19 mouse cellular contexts compared by ENCODE assay signal in genomic region chr5:112120766-112121165, GRCm38 (mm10).
DNase-seq lines count a peak whose midpoint lies in the region; ATAC-seq and TF ChIP-seq lines count a peak whose summit lies in the region.
"Had no signal": no experiment of that assay in that cellular context is flagged by ENCODE, and none has a peak within 500 bp of the region (broad histone marks: within the 10 kb centered on the region; RNA-seq: fewer than 3 reads in every experiment).

No protein-coding gene starts in this region.

- H3K27me3 ChIP-seq in kidney, embryonic 15.5 days: peaks cover 16% of the 10 kb centered on the region
- H3K27me3 ChIP-seq in midbrain, embryonic 16.5 days (ENCODE audit: control insufficient read depth, insufficient read depth, low read depth, low read length): no peaks in the 10 kb centered on the region
- H3K27me3 ChIP-seq in midbrain, postnatal 0 days (ENCODE audit: insufficient read depth, low read length): no peaks in the 10 kb centered on the region
- H3K27me3 ChIP-seq in splenic B cell, adult 2 months (ENCODE audit: control insufficient read depth, insufficient read depth, low read length, poor library complexity, severe bottlenecking): no peaks in the 10 kb centered on the region
- H3K27me3 ChIP-seq in thymus, adult 2 months (ENCODE audit: control insufficient read depth, insufficient read depth, low read length): no peaks in the 10 kb centered on the region

- WGBS in kidney, embryonic 15.5 days: 71% methylated on average over 6 of the region's 6 CpGs
- 67% methylated on average over 6 of the region's 6 CpGs for WGBS in midbrain, embryonic 16.5 days
- WGBS in midbrain, postnatal 0 days: 65% methylated on average over 6 of the region's 6 CpGs
- 79% methylated on average over 6 of the region's 6 CpGs for whole genome bisulfite sequencing in thymus, adult 2 months

- no peak overlapping the region for H3K27ac ChIP-seq in kidney, embryonic 15.5 days
- H3K27ac ChIP-seq in midbrain, embryonic 16.5 days (ENCODE audit: low read length): peak overlapping the region; percentile 7; the same call in 1 of the 2 replicates
- H3K27ac ChIP-seq in midbrain, postnatal 0 days (ENCODE audit: low read depth, low read length): no peak overlapping the region
- no peak overlapping the region for H3K27ac ChIP-seq in ES-E14 (ENCODE audit: insufficient read depth, low read depth, low read length, poor library complexity, severe bottlenecking)
- no peak overlapping the region for H3K27ac ChIP-seq in thymus, adult 2 months (ENCODE audit: control insufficient read depth, insufficient read depth, low read length)
- H3K27ac ChIP-seq: embryonic facial prominence, embryonic 13.5 days; forebrain, embryonic 12.5 days; heart, adult 2 months; heart, embryonic 15.5 days had no signal

- no peak for TF ChIP-seq POLR2A in thymus, adult 2 months (IDR thresholded peaks at IDR 0.05; ENCODE audit: control insufficient read depth, extremely low read depth, insufficient read depth, low read length, poor library complexity)

- H3K4me2 ChIP-seq in kidney, embryonic 15.5 days: no peak overlapping the region
- H3K4me2 ChIP-seq in midbrain, embryonic 16.5 days (ENCODE audit: low read length): no peak overlapping the region
- H3K4me2 ChIP-seq in midbrain, postnatal 0 days (ENCODE audit: low read depth, low read length, poor library complexity, severe bottlenecking): no peak overlapping the region
- H3K4me2 ChIP-seq: embryonic facial prominence, embryonic 13.5 days; forebrain, embryonic 12.5 days; heart, embryonic 11.5 days; heart, embryonic 15.5 days had no signal

- H3K36me3 ChIP-seq in kidney, embryonic 15.5 days: no peaks in the 10 kb centered on the region
- no peaks in the 10 kb centered on the region for H3K36me3 ChIP-seq in midbrain, embryonic 16.5 days (ENCODE audit: control insufficient read depth, insufficient read depth, low read length)
- H3K36me3 ChIP-seq in midbrain, postnatal 0 days (ENCODE audit: insufficient read depth, low read length): no peaks in the 10 kb centered on the region
- no peaks in the 10 kb centered on the region for H3K36me3 ChIP-seq in ES-E14 (ENCODE audit: control insufficient read depth, insufficient read depth, low read length, poor library complexity, severe bottlenecking)
- H3K36me3 ChIP-seq in splenic B cell, adult 2 months (ENCODE audit: control insufficient read depth, insufficient read depth, low read length, poor library complexity, severe bottlenecking): no peaks in the 10 kb centered on the region
- H3K36me3 ChIP-seq in thymus, adult 2 months (ENCODE audit: control insufficient read depth, insufficient read depth, low read length): no peaks in the 10 kb centered on the region
- H3K36me3 ChIP-seq: embryonic facial prominence, embryonic 13.5 days; forebrain, embryonic 12.5 days; heart, embryonic 15.5 days had no signal

- no peak for TF ChIP-seq CTCF in midbrain, postnatal 0 days (IDR thresholded peaks at IDR 0.05)
- TF ChIP-seq CTCF in thymus, adult 2 months (IDR thresholded peaks at IDR 0.05; ENCODE audit: borderline replicate concordance, control insufficient read depth, extremely low read depth, insufficient read depth, low read length, poor library complexity): no peak

- H3K9me3 ChIP-seq in kidney, embryonic 15.5 days (replicated peaks): no peaks in the 10 kb centered on the region
- H3K9me3 ChIP-seq in midbrain, embryonic 16.5 days (replicated peaks; ENCODE audit: control insufficient read depth, low read length, poor library complexity, severe bottlenecking): no peaks in the 10 kb centered on the region
- H3K9me3 ChIP-seq in midbrain, postnatal 0 days (ENCODE audit: low read length): no peaks in the 10 kb centered on the region
- no peaks in the 10 kb centered on the region for H3K9me3 ChIP-seq in ES-E14 (ENCODE audit: control insufficient read depth, insufficient read depth, low read depth, low read length)
- H3K9me3 ChIP-seq: embryonic facial prominence, embryonic 13.5 days; forebrain, embryonic 12.5 days; heart, embryonic 15.5 days had no signal

- no peak overlapping the region for H3K9ac ChIP-seq in kidney, embryonic 15.5 days
- H3K9ac ChIP-seq in midbrain, embryonic 16.5 days (ENCODE audit: low read depth, low read length): no peak overlapping the region
- no peak overlapping the region for H3K9ac ChIP-seq in midbrain, postnatal 0 days (replicated peaks; ENCODE audit: low read length, poor library complexity, severe bottlenecking)
- no peak overlapping the region for H3K9ac ChIP-seq in ES-E14 (ENCODE audit: insufficient read depth, low read depth, low read length, poor library complexity, severe bottlenecking)
- H3K9ac ChIP-seq: embryonic facial prominence, embryonic 13.5 days; forebrain, embryonic 12.5 days; heart, embryonic 15.5 days had no signal

- in situ Hi-C loops in ES-E14 (cut with MboI; ENCODE audit: low sequenced_read_pairs in 2 of 2, unreplicated experiment in 2 of 2): no loop called here

- ATAC-seq in kidney, embryonic 15.5 days (replicated peaks; ENCODE audit: low FRiP score): 0 out of 2 replicates have a peak, but pooled peaks have one; percentile 10
- ATAC-seq in midbrain, embryonic 16.5 days: no peak
- ATAC-seq in midbrain, postnatal 0 days (ENCODE audit: low FRiP score): no peak
- ATAC-seq: CD4-positive, CD25-positive, alpha-beta regulatory T cell, adult 4 months; intestine, embryonic 16.5 days; Patski had no signal

- no peak for DNase-seq in kidney, postnatal 25 days
- DNase-seq in midbrain, postnatal 0 days (ENCODE audit: low spot score): no peak
- DNase-seq in ES-E14 (ENCODE audit: low read depth, low spot score): peak; percentile 35
- DNase-seq in splenic B cell, adult 2 months (ENCODE audit: low read depth, low spot score): peak; percentile 37
- DNase-seq in thymus, adult 2 months: no peak
- DNase-seq: adrenal gland, adult 8-10 months; adrenal gland, postnatal 36 days; gastrocnemius, postnatal 10 days; heart, adult 2 months; heart, postnatal 14 days had no signal

- no peak overlapping the region for H3K4me3 ChIP-seq in kidney, embryonic 15.5 days (replicated peaks)
- no peak overlapping the region for H3K4me3 ChIP-seq in midbrain, embryonic 16.5 days (ENCODE audit: low read depth, low read length)
- H3K4me3 ChIP-seq in midbrain, postnatal 0 days (ENCODE audit: low read depth, low read length): no peak overlapping the region
- no peak overlapping the region for H3K4me3 ChIP-seq in ES-E14 (ENCODE audit: insufficient read depth in 1 of 2, low read depth in 1 of 2, low read length in 2 of 2, poor library complexity in 1 of 2, severe bottlenecking in 1 of 2)
- H3K4me3 ChIP-seq in thymus, adult 2 months (ENCODE audit: control insufficient read depth, insufficient read depth, low read length): no peak overlapping the region
- H3K4me3 ChIP-seq: embryonic facial prominence, embryonic 13.5 days; forebrain, embryonic 12.5 days; heart, adult 2 months; heart, embryonic 15.5 days had no signal

- H3K4me1 ChIP-seq in kidney, embryonic 15.5 days: peaks cover 17% of the 10 kb centered on the region
- H3K4me1 ChIP-seq in midbrain, embryonic 16.5 days (ENCODE audit: control insufficient read depth, insufficient read depth, low read length): peaks cover 14% of the 10 kb centered on the region; the same call in 1 of the 2 replicates
- 0 out of 2 replicates have a peak, but pooled peaks cover 3% of the 10 kb centered on the region for H3K4me1 ChIP-seq in midbrain, postnatal 0 days (ENCODE audit: insufficient read depth, low read length)
- H3K4me1 ChIP-seq in ES-E14 (ENCODE audit: control insufficient read depth in 2 of 2, insufficient read depth in 2 of 2, low read length in 2 of 2, poor library complexity in 1 of 2): peaks cover 2 to 3% of the 10 kb centered on the region in 2 experiments; a peak in 2 of 4 replicates
- H3K4me1 ChIP-seq in thymus, adult 2 months (replicated peaks; ENCODE audit: control insufficient read depth, insufficient read depth, low read length): no peaks in the 10 kb centered on the region
- H3K4me1 ChIP-seq: heart, embryonic 15.5 days had no signal

TF ChIP-seq in ES-E14, 5 proteins besides CTCF, POLR2A, EP300 and RAD21:
- no peak for TF ChIP-seq ZC3H11A (IDR thresholded peaks at IDR 0.05; ENCODE audit: borderline replicate concordance, low read depth, low read length)
- TF ChIP-seq ZNF384 (IDR thresholded peaks at IDR 0.05; ENCODE audit: low read depth, low read length): no peak
- TF ChIP-seq MAFK (IDR thresholded peaks at IDR 0.05; ENCODE audit: insufficient read depth, low read depth, low read length): no peak
- no peak for TF ChIP-seq CHD2 (IDR thresholded peaks at IDR 0.05; ENCODE audit: low read depth, low read length)
- no peak for TF ChIP-seq HCFC1 (IDR thresholded peaks at IDR 0.05; ENCODE audit: borderline replicate concordance, insufficient read depth, low read length)

Comparison
In these comparisons a context has a peak if more than half of its experiments do, and no peak if none do; other contexts are left out.
1. DNase-seq: peak in ES-E14 (single experiment) and splenic B cell, adult 2 months (single experiment); none in kidney, postnatal 25 days (0 of 2), midbrain, postnatal 0 days (single experiment) and thymus, adult 2 months (single experiment).